Mouse (Mus musculus): ENCODE data around the gene Otos. TPM values are rescaled to one million over a fixed set of nuclear protein-coding genes. Genes with fewer than 3 reads are reported as not detected.

The Otos gene
- polyA plus RNA-seq, 2 experiments = 0.10 to 0.18 TPM

DNA sequence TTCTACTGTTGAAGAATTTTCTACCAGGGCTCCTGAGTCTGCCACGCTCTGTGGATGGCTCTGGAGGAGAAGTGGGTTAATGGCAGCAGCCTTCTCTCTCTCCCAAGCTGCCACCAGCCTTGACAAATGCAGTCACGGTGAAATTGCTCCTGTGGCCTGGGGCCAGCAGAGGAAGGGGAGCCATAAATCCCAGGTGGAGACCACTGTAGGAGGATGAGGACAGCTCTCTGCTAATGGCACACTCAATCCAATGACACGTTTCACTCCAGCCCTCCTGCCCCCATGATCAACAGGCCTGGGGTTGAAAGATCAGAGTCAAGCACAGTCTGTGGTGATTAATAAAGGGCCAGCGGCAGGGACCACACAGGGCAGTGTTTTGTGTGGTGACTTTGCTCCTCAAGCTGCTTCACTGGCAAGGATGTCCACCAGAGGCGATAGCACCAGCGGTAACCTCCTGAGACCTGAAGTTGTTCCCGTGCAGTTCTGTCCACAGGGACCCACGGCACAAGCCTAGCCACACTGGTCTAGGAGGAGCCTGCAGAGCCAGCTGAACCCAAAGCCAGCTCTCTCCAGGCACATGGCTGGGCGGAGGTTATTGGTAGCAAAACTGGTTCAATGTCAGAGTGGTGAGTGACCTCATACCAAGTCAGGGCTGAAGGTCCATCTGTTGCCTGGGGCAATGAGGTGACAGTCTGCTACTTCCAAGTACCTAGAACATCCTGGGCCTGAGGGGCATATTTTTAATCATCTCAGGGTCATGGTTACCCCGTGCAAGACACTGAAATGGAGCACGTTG, 8.6 kb upstream of the Otos start:
- Histone ChIP-seq H3K9me3 (ENCODE audit: control insufficient read depth, low read length) (no peaks in the 10 kb centered on the region), H3K9ac (replicated peaks) (no peak overlapping the region), H3K4me2 (ENCODE audit: low read depth) (no peak overlapping the region), H3K27me3 (ENCODE audit: control insufficient read depth, insufficient read depth, low read length) (no peaks in the 10 kb centered on the region), H3K4me1 (replicated peaks; ENCODE audit: control insufficient read depth in 2 of 2, insufficient read depth in 2 of 2, low read length in 1 of 2) (peaks cover 0 to 4% of the 10 kb centered on the region in 2 experiments; a peak in 2 of 4 replicates), H3K36me3 (replicated peaks; ENCODE audit: control insufficient read depth, insufficient read depth, low read depth) (no peaks in the 10 kb centered on the region), H3K27ac (no peak overlapping the region), H3K4me3 (ENCODE audit: insufficient read depth in 1 of 2, low read depth in 2 of 2, low read length in 2 of 2) (no peak overlapping the region)
- DNase-seq (ENCODE audit: low read depth in 3 of 3, low spot score in 3 of 3) (no peak), ATAC-seq (ENCODE audit: insufficient read depth) (no peak)
- TF ChIP-seq EP300 (IDR thresholded peaks at IDR 0.05; ENCODE audit: low read depth) (no peak), CTCF (IDR thresholded peaks at IDR 0.05; ENCODE audit: low read depth) (no peak)
- WGBS (ENCODE audit: insufficient replicate concordance) = 63% methylated on average over 11 of the region's 11 CpGs

- Histone ChIP-seq H3K9ac (replicated peaks) (no peak overlapping the region), H3K27me3 (ENCODE audit: control insufficient read depth, insufficient read depth, low read length) (no peaks in the 10 kb centered on the region), H3K9me3 (ENCODE audit: control insufficient read depth, low read length) (no peaks in the 10 kb centered on the region), H3K4me1 (replicated peaks; ENCODE audit: control insufficient read depth in 2 of 2, insufficient read depth in 2 of 2, low read length in 1 of 2) (peaks cover 0 to 4% of the 10 kb centered on the region in 2 experiments; a peak in 2 of 4 replicates), H3K27ac (no peak overlapping the region), H3K4me2 (ENCODE audit: low read depth) (no peak overlapping the region), H3K4me3 (ENCODE audit: insufficient read depth in 1 of 2, low read depth in 2 of 2, low read length in 2 of 2) (no peak overlapping the region), H3K36me3 (replicated peaks; ENCODE audit: control insufficient read depth, insufficient read depth, low read depth) (no peaks in the 10 kb centered on the region)
- WGBS (ENCODE audit: insufficient replicate concordance) = 42% methylated on average over 2 of the region's 2 CpGs
- ATAC-seq (ENCODE audit: insufficient read depth) (no peak), DNase-seq (ENCODE audit: low read depth in 3 of 3, low spot score in 3 of 3) (no peak)
- TF ChIP-seq EP300 (IDR thresholded peaks at IDR 0.05; ENCODE audit: low read depth) (no peak), CTCF (IDR thresholded peaks at IDR 0.05; ENCODE audit: low read depth) (no peak)
These were observed 6.0 kb upstream of the Otos start for GRCm38 (mm10) chr1:92654676-92655075.

DNA sequence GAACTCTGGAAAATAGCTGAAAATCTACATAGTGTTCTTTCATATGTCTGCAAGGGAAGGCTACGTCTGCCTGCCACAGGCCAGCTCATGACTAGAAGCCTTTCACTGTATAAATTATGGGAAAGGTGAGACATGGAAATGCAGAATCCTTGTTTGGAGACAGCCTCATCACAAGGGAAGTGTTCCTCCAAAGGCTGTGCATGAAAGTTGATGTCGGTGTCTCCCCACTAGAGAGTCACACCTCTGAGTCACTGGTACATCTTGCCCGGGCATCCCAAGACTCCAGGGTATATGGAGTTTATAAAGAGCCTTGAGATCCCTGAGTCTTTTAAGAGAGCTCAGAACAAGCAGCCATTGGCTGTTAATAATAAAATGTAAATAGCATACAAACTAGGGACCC, 4.5 kb upstream of the Otos start:
- TF ChIP-seq CTCF (IDR thresholded peaks at IDR 0.05; ENCODE audit: low read depth) = no peak
- TF ChIP-seq EP300 (IDR thresholded peaks at IDR 0.05; ENCODE audit: low read depth) = no peak
- H3K27ac ChIP-seq = no peak overlapping the region
- WGBS (ENCODE audit: insufficient replicate concordance) = 68% methylated on average over 3 of the region's 3 CpGs
- no peaks in the 10 kb centered on the region for H3K9me3 ChIP-seq (ENCODE audit: control insufficient read depth, low read length)
- H3K9ac ChIP-seq (replicated peaks) = no peak overlapping the region
- DNase-seq (ENCODE audit: low read depth in 3 of 3, low spot score in 3 of 3) = no peak
- no peaks in the 10 kb centered on the region for H3K36me3 ChIP-seq (replicated peaks; ENCODE audit: control insufficient read depth, insufficient read depth, low read depth)
- no peaks in the 10 kb centered on the region for H3K27me3 ChIP-seq (ENCODE audit: control insufficient read depth, insufficient read depth, low read length)
- no peak overlapping the region for H3K4me2 ChIP-seq (ENCODE audit: low read depth)
- H3K4me1 ChIP-seq (replicated peaks; ENCODE audit: control insufficient read depth in 2 of 2, insufficient read depth in 2 of 2, low read length in 1 of 2) = 0 out of 4 replicates have a peak, but pooled peaks cover 0 to 2% of the 10 kb centered on the region in 2 experiments
- ATAC-seq (ENCODE audit: insufficient read depth) = no peak
- no peak overlapping the region for H3K4me3 ChIP-seq (ENCODE audit: insufficient read depth in 1 of 2, low read depth in 2 of 2, low read length in 2 of 2)

GRCm38 (mm10) chr1:92651467-92651866, 2.8 kb upstream of the Otos start:
- no peaks in the 10 kb centered on the region for H3K9me3 ChIP-seq (ENCODE audit: control insufficient read depth, low read length)
- no peak overlapping the region for H3K4me3 ChIP-seq (ENCODE audit: insufficient read depth in 1 of 2, low read depth in 2 of 2, low read length in 2 of 2)
- H3K4me2 ChIP-seq (ENCODE audit: low read depth) = no peak overlapping the region
- TF ChIP-seq EP300 (IDR thresholded peaks at IDR 0.05; ENCODE audit: low read depth) (no peak), CTCF (IDR thresholded peaks at IDR 0.05; ENCODE audit: low read depth) (no peak)
- 54% methylated on average over 3 of the region's 3 CpGs for WGBS (ENCODE audit: insufficient replicate concordance)
- H3K27ac ChIP-seq = no peak overlapping the region
- no peaks in the 10 kb centered on the region for H3K27me3 ChIP-seq (ENCODE audit: control insufficient read depth, insufficient read depth, low read length)
- DNase-seq (ENCODE audit: low read depth in 3 of 3, low spot score in 3 of 3) (no peak), ATAC-seq (ENCODE audit: insufficient read depth) (no peak)
- peaks cover 0 to 6% of the 10 kb centered on the region in 2 experiments; a peak in 1 of 4 replicates for H3K4me1 ChIP-seq (replicated peaks; ENCODE audit: control insufficient read depth in 2 of 2, insufficient read depth in 2 of 2, low read length in 1 of 2)
- no peak overlapping the region for H3K9ac ChIP-seq (replicated peaks)
- H3K36me3 ChIP-seq (replicated peaks; ENCODE audit: control insufficient read depth, insufficient read depth, low read depth) = no peaks in the 10 kb centered on the region

DNA sequence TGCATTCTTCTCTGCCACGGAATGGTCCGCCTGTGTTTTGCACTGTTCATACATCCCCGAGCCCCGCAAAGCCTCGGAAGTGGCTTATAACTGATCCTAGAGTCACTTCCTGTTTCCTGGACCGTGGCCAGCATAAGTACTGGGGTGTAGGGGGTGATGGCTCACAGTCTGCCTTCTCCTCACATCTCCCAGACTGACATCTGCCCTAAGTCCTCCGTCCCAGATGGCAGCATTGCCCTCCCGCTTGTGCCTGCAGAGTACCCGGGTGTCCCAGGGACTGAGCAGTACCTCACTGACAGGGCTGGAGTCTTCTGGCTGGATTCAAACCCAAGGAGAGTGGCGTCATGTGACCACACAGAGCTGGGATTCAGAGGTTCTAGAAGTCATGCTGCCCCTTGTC, 444 bp downstream of the Otos start:
- DNase-seq (ENCODE audit: low read depth in 3 of 3, low spot score in 3 of 3) (no peak), ATAC-seq (ENCODE audit: insufficient read depth) (no peak)
- Histone ChIP-seq H3K4me2 (ENCODE audit: low read depth) (peak overlapping the region; percentile 45), H3K9ac (replicated peaks) (no peak overlapping the region), H3K9me3 (ENCODE audit: control insufficient read depth, low read length) (no peaks in the 10 kb centered on the region), H3K27ac (no peak overlapping the region), H3K27me3 (ENCODE audit: control insufficient read depth, insufficient read depth, low read length) (no peaks in the 10 kb centered on the region), H3K4me1 (replicated peaks; ENCODE audit: control insufficient read depth in 2 of 2, insufficient read depth in 2 of 2, low read length in 1 of 2) (peaks cover 0 to 6% of the 10 kb centered on the region in 2 experiments; a peak in 1 of 4 replicates), H3K4me3 (ENCODE audit: insufficient read depth in 1 of 2, low read depth in 2 of 2, low read length in 2 of 2) (peak overlapping the region in 1 of 2 experiments; percentile 1; a peak in 1 of 4 replicates), H3K36me3 (replicated peaks; ENCODE audit: control insufficient read depth, insufficient read depth, low read depth) (no peaks in the 10 kb centered on the region)
- WGBS (ENCODE audit: insufficient replicate concordance) = 15% methylated on average over 10 of the region's 10 CpGs
- TF ChIP-seq CTCF (IDR thresholded peaks at IDR 0.05; ENCODE audit: low read depth) = no peak
- no peak for TF ChIP-seq EP300 (IDR thresholded peaks at IDR 0.05; ENCODE audit: low read depth)
